ENCODE assay signal across 18 mouse cellular contexts in genomic region chr9:48767666-48768432, GRCm38 (mm10).
DNase-seq lines count a peak whose midpoint lies in the region; ATAC-seq and TF ChIP-seq lines count a peak whose summit lies in the region.
"Had no signal": no experiment of that assay in that cellular context is flagged by ENCODE, and none has a peak within 500 bp of the region (broad histone marks: within the 10 kb centered on the region; RNA-seq: fewer than 3 reads in every experiment).

No protein-coding gene starts in this region.

- H3K9me3 ChIP-seq in midbrain, embryonic 13.5 days: no peaks in the 10 kb centered on the region
- H3K9me3 ChIP-seq in midbrain, embryonic 11.5 days (ENCODE audit: control insufficient read depth, low read length): no peaks in the 10 kb centered on the region
- H3K9me3 ChIP-seq in lung, postnatal 0 days (ENCODE audit: low read length): no peaks in the 10 kb centered on the region
- H3K9me3 ChIP-seq: embryonic facial prominence, embryonic 13.5 days; limb, embryonic 13.5 days; liver, embryonic 15.5 days had no signal

- peaks cover 4% of the 10 kb centered on the region; the same call in 1 of the 2 replicates for H3K4me1 ChIP-seq in midbrain, embryonic 13.5 days (replicated peaks)
- peaks cover 3% of the 10 kb centered on the region; the same call in 1 of the 2 replicates for H3K4me1 ChIP-seq in midbrain, embryonic 11.5 days (ENCODE audit: control insufficient read depth, insufficient read depth, low read length)
- peaks cover 11% of the 10 kb centered on the region for H3K4me1 ChIP-seq in lung, postnatal 0 days (ENCODE audit: insufficient read depth, low read depth, low read length)
- H3K4me1 ChIP-seq: liver, embryonic 15.5 days had no signal

- no peak for TF ChIP-seq CTCF in lung, postnatal 0 days (IDR thresholded peaks at IDR 0.05)

- no peak for DNase-seq in frontal cortex, postnatal 25 days (ENCODE audit: low spot score in 2 of 2)
- DNase-seq in midbrain, embryonic 11.5 days (ENCODE audit: low spot score, missing footprints): no peak
- DNase-seq in left cerebral cortex, postnatal 36 days (ENCODE audit: low spot score in 2 of 2): peak; percentile 63 to 72
- DNase-seq in right cerebral cortex, postnatal 4 days: peak; percentile 49
- no peak for DNase-seq in lung, postnatal 0 days (ENCODE audit: low spot score)
- DNase-seq in adrenal gland, adult 2 months: no peak
- DNase-seq: cerebellum, adult 11 months; gastrocnemius, postnatal 14 days; kidney, adult 9 months; lung, postnatal 14 days; thymus, postnatal 4 days had no signal

- H3K4me2 ChIP-seq in midbrain, embryonic 13.5 days (replicated peaks): no peak overlapping the region
- no peak overlapping the region for H3K4me2 ChIP-seq in midbrain, embryonic 11.5 days
- H3K4me2 ChIP-seq in lung, postnatal 0 days (replicated peaks; ENCODE audit: low read depth, low read length): no peak overlapping the region
- H3K4me2 ChIP-seq: embryonic facial prominence, embryonic 13.5 days; heart, embryonic 11.5 days; limb, embryonic 13.5 days; liver, embryonic 15.5 days had no signal

- 0 out of 2 replicates have a peak overlapping the region, but pooled peaks have one; percentile 27 for H3K27ac ChIP-seq in midbrain, embryonic 13.5 days
- H3K27ac ChIP-seq in midbrain, embryonic 11.5 days (ENCODE audit: low read depth, low read length): no peak overlapping the region
- no peak overlapping the region for H3K27ac ChIP-seq in lung, postnatal 0 days (ENCODE audit: low read length)
- H3K27ac ChIP-seq: embryonic facial prominence, embryonic 13.5 days; limb, embryonic 13.5 days; liver, embryonic 15.5 days had no signal

- ATAC-seq in frontal cortex, adult (ENCODE audit: low TSS enrichment): peak; percentile 64
- ATAC-seq in midbrain, embryonic 13.5 days: no peak
- no peak for ATAC-seq in midbrain, embryonic 11.5 days (ENCODE audit: low FRiP score)
- no peak for ATAC-seq in lung, postnatal 0 days
- ATAC-seq: activated CD4-positive, CD25-positive, alpha-beta regulatory T cell, adult 4 months had no signal

- no peak overlapping the region for H3K4me3 ChIP-seq in midbrain, embryonic 13.5 days (replicated peaks)
- H3K4me3 ChIP-seq in midbrain, embryonic 11.5 days (ENCODE audit: low read depth, low read length): no peak overlapping the region
- no peak overlapping the region for H3K4me3 ChIP-seq in lung, postnatal 0 days (ENCODE audit: low read depth, low read length)
- H3K4me3 ChIP-seq: embryonic facial prominence, embryonic 13.5 days; limb, embryonic 13.5 days; liver, embryonic 15.5 days had no signal

- 87% methylated on average over 20 of the region's 20 CpGs for WGBS in midbrain, embryonic 13.5 days
- WGBS in midbrain, embryonic 11.5 days: 94% methylated on average over 20 of the region's 20 CpGs
- WGBS in lung, postnatal 0 days: 90% methylated on average over 20 of the region's 20 CpGs

- TF ChIP-seq EP300 in lung, postnatal 0 days (IDR thresholded peaks at IDR 0.05): no peak

- H3K36me3 ChIP-seq in midbrain, embryonic 13.5 days: no peaks in the 10 kb centered on the region
- no peaks in the 10 kb centered on the region for H3K36me3 ChIP-seq in midbrain, embryonic 11.5 days (ENCODE audit: control insufficient read depth, insufficient read depth, low read length)
- H3K36me3 ChIP-seq in lung, postnatal 0 days (ENCODE audit: insufficient read depth, low read length): 0 out of 2 replicates have a peak, but pooled peaks cover 4% of the 10 kb centered on the region
- H3K36me3 ChIP-seq: embryonic facial prominence, embryonic 13.5 days; limb, embryonic 13.5 days; liver, embryonic 15.5 days had no signal

- no peaks in the 10 kb centered on the region for H3K27me3 ChIP-seq in midbrain, embryonic 13.5 days
- no peaks in the 10 kb centered on the region for H3K27me3 ChIP-seq in midbrain, embryonic 11.5 days (ENCODE audit: control insufficient read depth, insufficient read depth, low read length)
- no peaks in the 10 kb centered on the region for H3K27me3 ChIP-seq in lung, postnatal 0 days (replicated peaks; ENCODE audit: insufficient read depth, low read length)
- H3K27me3 ChIP-seq: embryonic facial prominence, embryonic 13.5 days; liver, embryonic 15.5 days had no signal

- intact Hi-C loops in left cerebral cortex, postnatal 36 days (cut with DNase I): loop anchor here (5.0 kb wide), 1 partner anchor 36 kb away; no protein-coding TSS in a partner anchor

- no peak overlapping the region for H3K9ac ChIP-seq in midbrain, embryonic 13.5 days (replicated peaks)
- no peak overlapping the region for H3K9ac ChIP-seq in midbrain, embryonic 11.5 days (ENCODE audit: low read length)
- H3K9ac ChIP-seq in lung, postnatal 0 days (replicated peaks; ENCODE audit: low read depth): no peak overlapping the region
- H3K9ac ChIP-seq: embryonic facial prominence, embryonic 13.5 days; limb, embryonic 13.5 days; liver, embryonic 15.5 days had no signal

Comparison
In these comparisons a context has a peak if more than half of its experiments do, and no peak if none do; other contexts are left out.
1. DNase-seq: peak in left cerebral cortex, postnatal 36 days (2 of 2) and right cerebral cortex, postnatal 4 days (single experiment); none in frontal cortex, postnatal 25 days (0 of 2), midbrain, embryonic 11.5 days (single experiment), lung, postnatal 0 days (single experiment) and adrenal gland, adult 2 months (single experiment).